Mouse (Mus musculus): ENCODE results near the gene Haus4. TPM values are rescaled to one million over a fixed set of nuclear protein-coding genes. Genes with fewer than 3 reads are reported as not detected.
A peak's percentile ranks its signal among the peaks of the same experiment; 100 is the strongest.

Haus4 gene
- 14.2 and 14.8 TPM in 2 replicates for polyA plus RNA-seq (2015; fragmentation: Nextera tagmentation; extraction: Ambion mirVana)

- peak within 1 kb of the TSS; percentile 55 for H3K27ac ChIP-seq
- no peaks in the 10 kb centered on the region for H3K36me3 ChIP-seq (replicated peaks)
- H3K27me3 ChIP-seq (replicated peaks) = no peaks in the 10 kb centered on the region
- ATAC-seq (replicated peaks) = peak; percentile 93
- under 1% methylated on average over 76 of the region's 76 CpGs for WGBS
- peak within 1 kb of the TSS; percentile 70 for H3K4me3 ChIP-seq
- H3K9ac ChIP-seq = peak within 1 kb of the TSS; percentile 49
- peaks cover 17% of the 10 kb centered on the region for H3K4me1 ChIP-seq
- peak within 1 kb of the TSS; percentile 85 for H3K4me2 ChIP-seq
- no peaks in the 10 kb centered on the region for H3K9me3 ChIP-seq
These were observed at the start of gene Haus4 for GRCm38 (mm10) chr14:54553975-54554769. TSS of gene Haus4 (minus strand) at chr14:54554616.

- Histone ChIP-seq H3K4me3 (peak overlapping the region; percentile 50), H3K27ac (peak overlapping the region; percentile 92), H3K4me2 (peak overlapping the region; percentile 46), H3K4me1 (peaks cover 20% of the 10 kb centered on the region), H3K9me3 (no peaks in the 10 kb centered on the region), H3K27me3 (replicated peaks) (no peaks in the 10 kb centered on the region), H3K9ac (no peak overlapping the region), H3K36me3 (replicated peaks) (no peaks in the 10 kb centered on the region)
- ATAC-seq (replicated peaks) = no peak
- 85% methylated on average over 8 of the region's 8 CpGs for WGBS
These were observed 49.3 kb upstream of the Haus4 start for GRCm38 (mm10) chr14:54603686-54604085.

- Histone ChIP-seq H3K36me3 (replicated peaks) (no peaks in the 10 kb centered on the region), H3K4me2 (peak overlapping the region; percentile 46), H3K4me1 (peaks cover 20% of the 10 kb centered on the region), H3K27me3 (replicated peaks) (no peaks in the 10 kb centered on the region), H3K4me3 (peak overlapping the region; percentile 50), H3K9ac (peak overlapping the region; percentile 59), H3K27ac (peak overlapping the region; percentile 92), H3K9me3 (no peaks in the 10 kb centered on the region)
- peak; percentile 99 for ATAC-seq (replicated peaks)
- WGBS = under 1% methylated on average over 46 of the region's 46 CpGs
These were observed 48.7 kb upstream of the Haus4 start for GRCm38 (mm10) chr14:54603038-54603654.

DNA sequence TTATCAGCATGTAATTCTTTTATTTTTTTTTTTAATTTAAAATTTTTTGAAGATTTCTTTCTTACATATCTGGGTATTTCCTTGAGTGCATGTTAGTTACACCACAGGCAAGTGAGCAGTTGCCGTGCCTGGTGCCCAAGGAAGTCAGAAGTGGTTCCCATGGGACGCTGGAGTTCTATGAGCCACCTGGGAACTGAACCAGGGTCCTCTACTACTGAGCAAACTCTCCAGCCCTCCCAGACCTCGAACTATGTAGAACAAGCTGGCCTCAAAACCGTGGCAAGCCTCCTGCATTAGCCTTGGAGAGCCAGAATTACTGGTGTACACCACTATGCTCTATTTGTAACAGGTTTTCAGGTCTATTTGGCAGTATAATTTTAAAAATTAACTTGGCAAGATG is 48.2 kb upstream of the Haus4 start:
- ATAC-seq (replicated peaks) = peak; percentile 27; the same call in 1 of the 2 replicates
- 31% methylated on average over 4 of the region's 4 CpGs for WGBS

DNA sequence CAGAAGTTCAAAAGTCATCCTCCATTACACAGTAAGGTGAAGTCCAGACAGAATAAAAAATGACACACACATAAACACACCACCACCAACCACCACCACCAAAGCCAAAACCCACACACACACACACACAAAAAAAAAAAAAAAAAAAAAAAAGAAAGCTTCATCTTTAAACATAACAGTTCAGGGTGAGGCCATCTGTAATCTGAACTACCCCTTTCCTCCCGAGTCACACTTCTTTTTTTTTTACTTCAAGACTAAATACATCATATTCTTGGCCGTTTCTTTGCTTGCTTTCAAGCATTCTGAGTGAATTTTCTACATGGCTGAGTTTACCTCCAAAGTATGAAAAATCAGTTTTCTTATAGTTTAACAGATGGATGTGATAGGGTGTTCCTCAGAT is 47.2 kb upstream of the Haus4 start:
- 82% methylated on average over 2 of the region's 2 CpGs for WGBS
- H3K4me3 ChIP-seq = no peak overlapping the region
- H3K27me3 ChIP-seq (replicated peaks) = no peaks in the 10 kb centered on the region
- no peaks in the 10 kb centered on the region for H3K36me3 ChIP-seq (replicated peaks)
- no peak overlapping the region for H3K4me2 ChIP-seq
- peaks cover 20% of the 10 kb centered on the region for H3K4me1 ChIP-seq
- H3K27ac ChIP-seq = no peak overlapping the region
- no peak overlapping the region for H3K9ac ChIP-seq
- ATAC-seq (replicated peaks) = no peak
- H3K9me3 ChIP-seq = no peaks in the 10 kb centered on the region

More for the DNA sequence above, 48.2 kb upstream of the Haus4 start:
- Histone ChIP-seq H3K4me1 (peaks cover 20% of the 10 kb centered on the region), H3K9me3 (no peaks in the 10 kb centered on the region), H3K9ac (peak overlapping the region; percentile 59; the same call in 1 of the 2 replicates), H3K4me3 (peak overlapping the region; percentile 50), H3K36me3 (replicated peaks) (no peaks in the 10 kb centered on the region), H3K27ac (peak overlapping the region; percentile 92), H3K27me3 (replicated peaks) (no peaks in the 10 kb centered on the region), H3K4me2 (peak overlapping the region; percentile 46)

GRCm38 (mm10) chr14:54597084-54597483 is 42.7 kb upstream of the Haus4 start:
- no peaks in the 10 kb centered on the region for H3K9me3 ChIP-seq
- 80% methylated on average over 7 of the region's 7 CpGs for WGBS
- H3K4me2 ChIP-seq = no peak overlapping the region
- H3K4me3 ChIP-seq = no peak overlapping the region
- H3K27me3 ChIP-seq (replicated peaks) = no peaks in the 10 kb centered on the region
- H3K9ac ChIP-seq = no peak overlapping the region
- H3K27ac ChIP-seq = no peak overlapping the region
- no peak for ATAC-seq (replicated peaks)
- H3K4me1 ChIP-seq = no peaks in the 10 kb centered on the region
- H3K36me3 ChIP-seq (replicated peaks) = no peaks in the 10 kb centered on the region

DNA sequence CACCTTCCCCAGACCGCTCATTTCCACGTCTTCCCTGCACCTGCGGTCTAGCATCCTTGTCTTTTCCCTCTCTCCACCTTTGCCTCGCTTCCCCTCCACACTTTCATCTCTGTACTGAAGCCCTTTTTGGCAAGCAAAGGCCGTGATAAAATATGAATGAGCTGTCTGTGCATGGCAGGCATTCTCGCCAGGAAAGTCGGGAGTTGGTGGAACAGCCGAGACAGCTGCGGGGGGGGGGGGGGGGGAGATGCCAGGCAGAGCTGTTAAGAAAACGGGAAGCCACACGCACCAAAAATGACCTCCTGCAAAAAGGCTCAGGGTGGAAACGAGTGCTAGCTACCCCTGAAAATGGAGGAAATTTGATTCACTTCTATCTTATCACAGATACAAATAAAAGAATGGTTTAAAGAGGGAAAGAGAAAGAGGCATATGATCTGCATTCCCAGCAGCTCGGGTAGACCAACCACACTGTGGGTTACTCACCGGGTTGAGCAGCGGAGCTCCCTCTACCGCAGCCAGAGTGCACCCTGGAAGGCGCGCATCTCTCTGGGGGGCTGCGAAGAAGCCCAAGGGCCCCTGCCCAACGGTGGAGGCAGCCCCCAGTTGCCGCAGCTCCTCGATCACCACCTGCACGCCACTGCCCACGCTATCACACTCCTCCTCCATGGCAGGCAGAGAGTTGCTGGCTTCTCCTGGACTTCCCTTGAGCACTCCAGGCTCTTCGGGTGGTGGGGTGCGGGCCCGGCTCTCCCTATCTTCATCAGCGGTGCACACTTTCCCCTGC is 40.4 kb upstream of the Haus4 start:
- H3K27me3 ChIP-seq (replicated peaks) = no peaks in the 10 kb centered on the region
- H3K4me2 ChIP-seq = no peak overlapping the region
- no peak overlapping the region for H3K4me3 ChIP-seq
- no peaks in the 10 kb centered on the region for H3K9me3 ChIP-seq
- 62% methylated on average over 28 of the region's 28 CpGs for WGBS
- ATAC-seq (replicated peaks) = 0 out of 2 replicates have a peak, but pooled peaks have one; percentile 22
- 0 out of 2 replicates have a peak overlapping the region, but pooled peaks have one; percentile 34 for H3K27ac ChIP-seq
- H3K36me3 ChIP-seq (replicated peaks) = no peaks in the 10 kb centered on the region
- no peaks in the 10 kb centered on the region for H3K4me1 ChIP-seq
- no peak overlapping the region for H3K9ac ChIP-seq

- H3K4me2 ChIP-seq = no peak overlapping the region
- H3K27ac ChIP-seq = no peak overlapping the region
- H3K9me3 ChIP-seq = no peaks in the 10 kb centered on the region
- ATAC-seq (replicated peaks) = no peak
- no peak overlapping the region for H3K9ac ChIP-seq
- no peaks in the 10 kb centered on the region for H3K27me3 ChIP-seq (replicated peaks)
- no peaks in the 10 kb centered on the region for H3K4me1 ChIP-seq
- 98% methylated on average over 3 of the region's 3 CpGs for WGBS
- H3K36me3 ChIP-seq (replicated peaks) = no peaks in the 10 kb centered on the region
- no peak overlapping the region for H3K4me3 ChIP-seq
These were observed 39.6 kb upstream of the Haus4 start for GRCm38 (mm10) chr14:54594055-54594454.

DNA sequence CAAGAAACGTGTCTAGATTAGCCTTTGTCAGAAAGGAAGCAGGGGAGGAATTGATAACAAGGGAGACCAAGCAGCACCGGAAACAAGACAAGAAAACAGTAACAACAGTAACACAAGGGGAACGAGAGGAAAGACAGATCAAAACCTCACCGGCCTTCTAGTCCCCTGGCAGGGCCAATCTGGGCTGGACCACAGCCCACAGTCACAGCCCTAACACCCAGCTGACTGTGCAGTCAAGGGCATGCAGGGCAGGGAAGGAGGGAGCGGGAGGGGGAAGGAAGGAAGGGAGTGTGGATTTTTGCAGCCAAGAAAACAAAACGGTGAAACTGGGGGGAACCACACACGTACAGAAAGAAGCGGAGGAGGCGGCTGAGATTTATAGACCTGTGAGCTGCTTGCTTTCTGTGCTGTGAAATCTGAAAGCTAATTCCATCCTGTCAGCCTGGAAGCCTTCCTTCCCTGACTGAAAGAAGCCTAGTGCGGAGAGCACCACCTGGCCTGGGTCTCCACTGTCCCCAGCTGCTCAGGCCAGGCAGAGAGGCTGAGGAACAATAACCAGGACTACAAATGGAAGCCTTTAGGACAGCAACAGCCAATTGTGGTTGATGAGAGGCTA is 38.0 kb upstream of the Haus4 start:
- Histone ChIP-seq H3K36me3 (replicated peaks) (no peaks in the 10 kb centered on the region), H3K4me2 (no peak overlapping the region), H3K27ac (no peak overlapping the region; the same call in 1 of the 2 replicates), H3K4me3 (no peak overlapping the region), H3K9ac (no peak overlapping the region), H3K27me3 (replicated peaks) (no peaks in the 10 kb centered on the region), H3K9me3 (no peaks in the 10 kb centered on the region), H3K4me1 (no peaks in the 10 kb centered on the region)
- WGBS = 78% methylated on average over 10 of the region's 10 CpGs
- ATAC-seq (replicated peaks) = no peak

DNA sequence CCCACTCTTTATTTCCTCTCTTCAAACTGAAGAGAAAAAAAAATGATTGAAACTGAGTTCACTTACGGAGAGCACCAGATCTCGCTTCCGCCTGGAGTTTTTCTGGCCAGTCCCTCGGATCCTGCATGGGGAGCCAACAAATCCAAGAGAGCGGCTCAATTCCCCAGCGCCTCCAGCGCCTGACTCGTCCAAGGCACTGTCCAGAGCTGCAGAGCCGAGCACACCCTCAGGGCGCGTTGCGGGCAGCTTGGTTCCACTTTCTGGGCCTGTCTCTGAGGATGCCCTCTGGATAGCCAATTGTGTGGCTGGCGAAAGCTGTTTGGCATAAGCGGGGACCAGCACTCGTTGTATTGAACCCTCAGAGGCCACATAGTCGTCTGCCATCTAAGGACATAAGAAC is 36.6 kb upstream of the Haus4 start:
- H3K27ac ChIP-seq = no peak overlapping the region
- 90% methylated on average over 16 of the region's 16 CpGs for WGBS
- H3K9me3 ChIP-seq = no peaks in the 10 kb centered on the region
- no peak overlapping the region for H3K4me3 ChIP-seq
- no peak overlapping the region for H3K4me2 ChIP-seq
- H3K4me1 ChIP-seq = no peaks in the 10 kb centered on the region
- no peaks in the 10 kb centered on the region for H3K27me3 ChIP-seq (replicated peaks)
- no peak overlapping the region for H3K9ac ChIP-seq
- no peak for ATAC-seq (replicated peaks)
- H3K36me3 ChIP-seq (replicated peaks) = no peaks in the 10 kb centered on the region

GRCm38 (mm10) chr14:54583681-54584338 is 29.4 kb upstream of the Haus4 start:
- H3K4me2 ChIP-seq = no peak overlapping the region
- ATAC-seq (replicated peaks) = peak; percentile 20; the same call in 1 of the 2 replicates
- no peaks in the 10 kb centered on the region; the same call in 1 of the 2 replicates for H3K27me3 ChIP-seq (replicated peaks)
- no peaks in the 10 kb centered on the region for H3K36me3 ChIP-seq (replicated peaks)
- H3K4me3 ChIP-seq = no peak overlapping the region
- no peak overlapping the region for H3K9ac ChIP-seq
- WGBS = 45% methylated on average over 7 of the region's 7 CpGs
- no peaks in the 10 kb centered on the region for H3K4me1 ChIP-seq
- no peak overlapping the region for H3K27ac ChIP-seq
- no peaks in the 10 kb centered on the region for H3K9me3 ChIP-seq

Measured in midbrain, embryonic 15.5 days (tissue).